Mouse (Mus musculus) left cerebral cortex, postnatal 14 days (tissue): Measurements from ENCODE around the gene Prkch. TPM values are rescaled to one million over a fixed set of nuclear protein-coding genes. Genes with fewer than 3 reads are reported as not detected.

Experiments
- DNase-seq, 2 experiments: peaks; one replicate each; pipeline ENCODE4 v3.0.0; 2021 to 2022; ENCODE audit warnings: low spot score in 2 of 2, mixed read lengths in 1 of 2
- intact Hi-C: fragments of 180-260 bp; cut with DNase I; formaldehyde crosslinking; loops from one replicate; pipeline ENCODE4 v1.15.1; 2025
- total RNA-seq, 2 experiments: library from RNA; stranded (reverse); gene quantifications; 2 replicates each; pipeline ENCODE4 v1.2.3; 2021

Prkch gene
- total RNA-seq, 2 experiments from 2014 or later: 4.2 to 4.5 TPM

DNA sequence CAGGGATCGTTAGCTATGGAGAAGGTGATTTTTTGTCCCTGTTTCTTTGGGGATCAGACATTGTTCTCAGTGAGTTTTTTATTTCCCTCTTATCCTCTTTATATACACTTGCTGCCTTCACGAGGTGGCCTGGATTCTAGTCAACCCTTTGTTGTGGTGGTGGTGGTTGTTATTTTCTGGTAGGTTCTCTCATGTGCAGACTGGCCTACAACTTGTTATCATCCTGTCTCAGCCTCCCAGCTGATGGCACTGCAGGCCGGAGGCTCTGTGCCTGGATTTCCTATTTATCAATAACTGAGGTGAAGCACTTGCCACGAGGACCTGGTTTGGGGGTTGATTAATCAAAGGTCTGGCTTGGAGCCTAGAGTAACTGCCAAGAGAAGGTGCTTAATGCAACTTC, 20.6 kb downstream of the Prkch start:
- intact Hi-C loops: no loop called here

DNA sequence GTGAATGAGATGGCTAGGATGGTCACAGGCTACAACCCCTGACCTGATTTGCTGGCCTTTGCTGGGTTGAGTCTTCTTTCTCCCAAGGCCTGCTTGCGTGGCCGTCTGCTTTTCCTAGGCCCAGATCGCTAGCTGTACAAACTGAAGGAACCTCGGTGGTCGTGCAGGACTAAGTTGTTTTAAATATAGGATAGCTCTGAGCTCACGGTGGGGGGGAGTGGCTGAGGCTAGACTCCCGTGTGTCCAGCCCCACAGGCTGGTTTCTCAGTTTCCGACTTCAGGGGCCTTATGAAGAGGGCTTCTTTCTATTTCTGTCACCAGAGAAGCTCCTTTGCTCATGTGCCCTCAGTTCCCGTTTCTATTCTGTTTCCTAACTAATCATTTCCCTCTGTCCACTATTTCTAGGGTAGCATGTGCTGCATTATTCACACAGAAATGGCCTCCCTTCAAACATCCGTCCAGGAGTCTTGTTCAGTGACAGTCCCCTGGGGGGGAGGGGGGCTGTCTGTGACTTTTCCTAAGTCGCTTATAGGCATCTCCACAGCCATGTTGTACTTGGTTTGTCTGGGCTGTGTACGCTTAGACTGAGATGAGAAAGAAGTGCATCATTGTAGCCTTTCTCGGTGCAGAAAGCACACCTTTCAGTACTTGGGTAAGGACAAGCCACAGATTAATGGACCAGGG, 22.9 kb downstream of the Prkch start:
- intact Hi-C loops: no loop called here
- DNase-seq: no peak

More for the DNA sequence above, 20.6 kb downstream of the Prkch start:
- no peak for DNase-seq

DNA sequence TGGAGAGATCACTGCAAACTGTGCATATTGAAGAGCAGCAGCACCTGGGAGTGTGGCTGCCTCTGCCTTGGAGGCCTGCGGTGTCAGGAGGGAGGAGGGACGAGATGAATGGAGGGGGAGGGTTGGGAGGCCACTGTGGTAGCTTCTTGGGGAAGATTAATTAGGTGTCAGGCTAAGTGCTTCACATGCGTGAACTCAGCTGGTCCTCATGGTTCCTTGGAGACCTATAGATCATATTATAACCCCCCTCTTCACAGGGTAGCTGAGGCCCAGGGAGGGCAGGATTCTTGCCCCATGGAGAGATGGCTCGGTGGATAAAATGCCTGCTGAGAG, 23.4 kb downstream of the Prkch start:
- intact Hi-C loops: no loop called here

DNA sequence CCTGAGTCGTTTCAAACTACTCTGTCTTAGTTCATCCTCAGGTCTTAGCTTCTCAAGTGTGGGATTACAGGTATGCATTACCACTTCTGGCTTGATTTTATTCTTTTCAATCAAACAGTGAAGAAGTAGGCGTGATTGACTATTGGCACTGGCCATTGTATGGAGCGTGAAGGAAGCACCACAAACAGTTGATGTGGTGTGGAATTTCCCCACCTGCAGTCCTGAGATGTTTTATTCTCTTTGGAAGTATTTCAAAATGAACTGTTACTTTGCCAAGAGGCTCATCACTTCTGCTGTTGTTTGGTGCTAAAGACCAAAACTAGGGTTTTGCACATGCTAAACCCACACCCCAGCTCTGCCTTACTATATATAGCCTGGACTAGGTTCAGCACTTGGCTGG, 24.7 kb downstream of the Prkch start:
- intact Hi-C loops: no loop called here
- DNase-seq: no peak

More for the DNA sequence above, 23.4 kb downstream of the Prkch start:
- no peak for DNase-seq

DNA sequence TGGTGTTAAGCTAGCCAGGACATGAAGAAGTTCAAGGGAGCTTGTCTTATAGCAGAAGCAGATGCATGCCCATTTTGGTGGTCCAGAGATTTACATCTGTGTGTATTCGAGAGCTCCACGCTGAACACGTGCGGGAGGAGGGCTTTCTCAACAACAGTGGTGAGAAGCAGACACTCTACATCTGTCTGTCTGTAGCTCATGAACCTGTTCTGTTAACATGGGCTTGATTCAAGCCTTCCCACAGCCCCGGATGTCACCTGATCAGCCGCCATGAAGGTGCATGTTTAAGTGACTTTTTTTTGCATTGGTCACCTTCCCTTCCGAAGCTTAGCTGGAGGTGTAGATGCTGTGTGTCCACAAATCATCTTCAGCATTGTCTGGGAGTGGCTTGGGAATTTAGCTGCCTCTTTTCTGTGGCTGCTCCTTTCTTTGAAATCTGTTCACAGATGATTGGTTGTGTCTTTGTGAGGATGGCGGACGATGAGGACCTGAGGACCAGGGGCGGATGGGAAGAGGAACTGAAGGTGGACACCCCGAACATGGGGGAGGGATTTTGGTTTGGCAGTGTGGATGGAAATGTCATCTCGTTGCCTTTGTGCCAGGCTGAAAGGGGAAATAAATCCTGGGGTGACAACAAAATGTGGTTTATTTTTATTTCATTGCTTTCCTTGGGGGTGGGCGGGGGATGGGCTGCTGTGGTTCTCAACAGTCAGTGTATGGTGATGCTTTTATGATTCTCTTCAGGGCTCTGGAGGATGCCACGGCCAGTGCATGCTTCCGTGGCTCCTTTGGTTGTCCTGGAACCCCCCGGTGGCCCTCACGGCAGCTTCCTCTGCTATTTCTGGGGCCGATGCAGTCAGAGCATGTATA, 25.3 kb downstream of the Prkch start:
- DNase-seq: no peak
- intact Hi-C loops: no loop called here

DNA sequence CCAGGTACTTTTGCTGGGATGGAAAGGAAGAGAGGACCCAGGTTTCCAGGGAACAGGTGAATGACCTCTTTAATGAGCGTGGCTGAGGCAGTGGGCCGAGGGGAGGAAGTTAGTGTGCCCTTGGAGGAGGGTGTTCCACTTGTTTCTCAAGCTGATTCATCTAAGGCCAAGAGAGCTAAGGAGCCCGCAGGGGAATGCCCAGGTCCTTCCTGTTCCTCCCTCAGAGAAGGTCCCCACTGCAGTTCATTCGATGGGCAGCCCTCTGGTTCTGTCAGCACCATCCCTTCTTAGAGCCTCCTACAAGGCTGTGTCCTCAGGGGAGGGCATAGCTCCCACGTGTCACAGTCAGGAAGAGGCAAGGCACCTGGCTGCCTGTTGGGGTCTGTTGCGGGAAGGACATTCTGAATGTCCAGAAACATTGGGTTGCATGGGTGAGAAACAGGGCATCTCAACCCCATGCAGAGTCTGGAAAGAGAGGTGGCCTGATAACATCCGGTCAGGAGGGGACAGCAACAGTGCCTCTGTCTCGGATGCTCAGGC, 26.3 kb downstream of the Prkch start:
- intact Hi-C loops: no loop called here

DNA sequence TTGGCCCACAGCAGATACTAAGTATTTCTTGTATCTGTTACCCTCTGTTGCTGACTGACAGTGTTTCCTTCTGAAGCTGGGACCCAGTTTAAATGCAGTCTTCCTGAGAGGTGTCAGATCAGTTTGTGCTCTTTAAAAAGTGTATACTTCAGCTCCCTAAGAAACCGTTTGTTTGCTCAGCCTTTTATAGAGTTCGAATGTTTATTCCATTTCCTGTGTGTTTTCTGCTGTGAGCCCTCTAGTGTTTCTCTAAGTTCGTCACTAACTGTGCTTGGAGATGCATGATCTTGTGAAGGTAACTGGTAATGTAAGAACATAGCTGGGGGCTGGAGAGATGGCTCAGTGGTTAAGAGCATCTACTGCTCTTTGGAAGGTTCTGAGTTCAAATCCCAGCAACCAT, 27.1 kb downstream of the Prkch start:
- DNase-seq: no peak
- intact Hi-C loops: no loop called here

More for the DNA sequence above, 26.3 kb downstream of the Prkch start:
- DNase-seq: no peak

DNA sequence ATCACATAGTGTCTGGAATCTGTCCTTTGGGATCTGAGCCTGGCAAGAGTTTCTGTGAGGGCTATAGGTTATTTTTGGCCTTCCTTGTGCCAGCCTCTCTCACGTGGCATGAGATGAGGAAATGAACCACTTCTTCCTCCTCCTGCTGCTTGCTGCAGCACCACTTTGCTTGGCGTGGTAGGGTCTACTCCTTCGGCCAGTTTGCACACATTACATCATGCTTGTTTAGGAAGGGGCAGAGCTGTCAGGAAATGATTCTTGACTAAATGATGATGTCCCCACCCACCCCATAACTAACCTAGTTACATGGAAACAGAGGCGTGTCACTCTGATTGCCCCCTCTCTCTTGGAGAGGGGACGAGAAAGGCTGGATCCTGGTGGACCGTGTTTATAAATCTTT, 28.6 kb downstream of the Prkch start:
- intact Hi-C loops: no loop called here
- no peak for DNase-seq

DNA sequence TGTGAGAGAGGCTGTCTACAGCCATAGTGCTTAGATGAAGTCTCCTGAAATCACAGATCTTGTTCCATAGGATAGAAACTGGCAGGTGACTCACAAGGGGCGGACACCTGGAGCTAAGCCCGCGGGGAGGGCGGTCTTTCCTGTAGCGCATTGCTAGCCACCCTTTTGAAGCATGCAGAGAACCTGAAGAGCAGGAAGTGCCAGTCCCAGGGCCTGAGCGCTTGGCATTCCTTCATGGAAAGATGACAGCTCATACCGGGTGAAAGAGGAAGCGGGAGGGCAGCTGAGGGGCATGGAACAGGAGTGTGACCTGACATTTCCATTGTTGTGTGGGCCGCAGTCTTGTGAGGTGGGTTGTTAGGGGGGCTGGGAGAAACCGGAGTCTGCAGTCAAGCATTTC, 33.1 kb downstream of the Prkch start:
- intact Hi-C loops: no loop called here
- no peak for DNase-seq

DNA sequence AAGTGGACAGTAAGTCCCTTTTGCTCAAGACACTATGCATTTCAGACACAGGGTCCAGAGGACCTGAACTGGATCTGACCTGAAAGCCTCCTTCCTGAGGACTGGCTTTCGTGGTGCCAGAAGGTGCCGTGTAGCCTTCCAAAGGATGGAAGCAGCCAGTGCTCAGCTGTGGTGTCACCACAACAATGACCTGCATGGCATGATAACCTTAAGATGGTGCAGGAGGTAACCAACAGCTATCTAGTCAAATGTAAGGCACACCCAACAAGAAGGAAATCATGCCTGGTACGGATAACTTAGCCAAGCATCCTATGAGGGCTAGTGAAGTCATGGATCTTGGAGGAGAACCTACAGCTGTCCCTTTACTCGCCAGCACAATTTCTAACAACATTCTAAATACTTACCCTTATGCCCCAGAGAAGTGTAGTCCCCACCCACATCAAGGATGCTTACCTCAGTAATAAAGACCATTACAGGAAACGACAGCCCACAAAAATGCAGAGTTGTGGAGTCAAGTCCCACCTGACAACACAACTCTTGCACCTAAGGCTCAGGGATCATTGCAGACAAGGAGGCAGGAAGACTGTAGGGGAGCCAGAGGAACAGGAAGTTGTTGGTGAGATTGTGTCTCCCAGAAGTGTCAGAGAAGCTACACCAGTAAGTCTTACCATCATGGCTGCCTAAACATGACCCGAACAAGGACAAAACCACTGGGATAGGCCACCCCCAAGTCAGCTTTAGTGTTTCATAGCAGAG, 40.9 kb downstream of the Prkch start:
- intact Hi-C loops: no loop called here
- no peak for DNase-seq

DNA sequence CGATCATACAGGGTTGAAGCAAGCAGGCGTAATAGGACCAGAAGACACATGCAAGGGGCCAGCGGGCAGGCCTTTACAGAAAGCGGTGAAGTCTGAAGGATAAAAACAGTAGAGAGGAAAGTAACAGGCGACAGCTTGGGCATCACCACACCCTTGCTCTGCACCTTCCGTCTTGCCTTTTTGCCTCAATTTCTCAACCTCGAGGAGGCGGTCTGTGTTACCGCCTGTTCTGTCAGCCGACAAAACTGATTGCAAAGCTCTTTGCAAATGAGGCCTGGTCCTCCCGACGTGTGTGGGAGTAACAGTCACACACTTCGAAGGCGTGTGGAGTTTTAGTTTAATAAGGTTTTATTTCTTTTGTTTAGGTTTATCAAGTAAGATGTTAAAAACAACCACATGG, 43.3 kb downstream of the Prkch start:
- intact Hi-C loops: no loop called here
- no peak for DNase-seq

DNA sequence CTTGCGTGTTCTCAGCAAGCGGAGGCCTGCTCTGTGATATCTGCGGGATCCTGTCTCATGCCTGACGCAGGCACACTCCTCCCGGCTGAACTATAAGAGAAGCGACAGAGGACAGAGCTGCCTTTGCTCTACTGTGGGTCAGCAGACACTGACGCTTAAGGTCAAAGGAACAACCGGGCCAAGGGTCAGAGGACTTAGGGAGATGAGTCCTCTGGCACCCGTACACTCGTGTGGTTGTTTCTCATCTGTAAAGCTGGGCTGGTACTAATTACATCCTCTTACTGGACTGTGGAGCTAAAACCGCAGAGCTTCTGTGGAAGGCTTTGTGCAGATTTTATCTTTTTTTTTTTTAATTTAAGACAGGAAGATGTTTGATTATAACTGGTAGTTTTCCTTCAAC, 46.0 kb downstream of the Prkch start:
- intact Hi-C loops: no loop called here
- DNase-seq: no peak

DNA sequence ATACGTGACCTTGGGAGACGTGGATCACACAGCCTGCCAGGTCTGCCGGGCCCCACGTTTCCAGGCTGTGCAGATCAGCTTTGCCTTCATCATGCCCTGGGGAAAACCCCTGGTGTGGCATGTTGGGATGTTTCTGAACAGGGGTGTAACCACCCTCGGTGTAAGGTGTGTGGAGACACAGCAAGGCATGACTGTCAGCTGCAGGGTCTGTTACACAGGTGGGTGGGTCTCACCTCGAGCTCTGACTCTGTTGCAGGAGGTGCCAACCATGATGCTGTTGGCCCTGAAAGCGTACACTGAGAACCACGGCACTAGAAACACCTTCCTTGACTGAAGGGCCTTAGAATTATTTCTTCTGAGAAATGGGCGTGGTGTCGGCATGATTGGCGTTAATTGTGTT, 46.6 kb downstream of the Prkch start:
- intact Hi-C loops: no loop called here
- DNase-seq: no peak

DNA sequence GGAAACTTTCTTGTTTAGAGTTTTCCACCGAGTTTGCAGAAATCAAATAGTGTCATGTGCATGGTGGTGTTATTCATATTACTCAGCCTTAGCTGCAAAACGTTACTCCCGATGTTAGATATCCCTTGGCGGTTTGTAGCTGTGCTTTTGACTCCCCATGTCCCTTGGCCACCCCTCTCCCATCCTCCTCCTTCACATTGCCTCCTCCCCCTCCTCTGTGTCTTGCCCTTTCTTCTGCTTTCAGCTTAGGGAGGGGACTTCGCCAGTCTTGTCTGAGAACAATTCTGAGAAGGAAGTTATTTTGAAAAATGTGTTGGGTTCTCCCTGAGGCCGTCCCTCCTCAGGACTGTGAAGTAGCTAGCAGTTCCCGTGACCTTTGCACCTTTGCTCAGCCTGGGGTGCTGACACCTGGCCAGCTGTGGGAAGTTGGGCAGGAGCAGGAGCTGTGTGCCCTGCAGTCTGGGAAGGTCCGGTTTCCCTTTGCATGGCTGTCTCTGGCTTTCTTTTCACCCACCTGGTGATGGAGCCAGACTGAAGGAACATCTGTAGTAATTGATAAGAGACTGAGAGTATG, 48.2 kb downstream of the Prkch start:
- intact Hi-C loops: no loop called here
- DNase-seq: no peak

DNA sequence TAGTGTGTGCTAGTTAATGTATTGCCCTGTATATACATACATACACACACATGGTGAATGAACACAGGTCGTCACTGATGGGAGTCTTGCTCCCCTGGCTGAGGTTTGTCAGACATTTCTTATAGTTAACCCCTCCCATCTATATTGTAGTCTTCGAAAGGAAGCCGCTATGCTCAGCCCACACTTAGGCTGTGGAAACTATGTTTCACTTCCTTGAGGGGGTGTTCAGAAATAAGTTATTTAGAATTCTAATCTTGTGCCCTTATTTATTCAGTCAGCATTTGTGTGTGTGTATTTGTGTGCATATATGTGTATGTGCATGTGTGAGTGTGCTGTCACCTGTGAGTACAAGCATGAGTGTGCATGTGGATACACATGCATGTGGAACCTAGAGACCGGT, 49.1 kb downstream of the Prkch start:
- intact Hi-C loops: no loop called here
- DNase-seq: no peak

DNA sequence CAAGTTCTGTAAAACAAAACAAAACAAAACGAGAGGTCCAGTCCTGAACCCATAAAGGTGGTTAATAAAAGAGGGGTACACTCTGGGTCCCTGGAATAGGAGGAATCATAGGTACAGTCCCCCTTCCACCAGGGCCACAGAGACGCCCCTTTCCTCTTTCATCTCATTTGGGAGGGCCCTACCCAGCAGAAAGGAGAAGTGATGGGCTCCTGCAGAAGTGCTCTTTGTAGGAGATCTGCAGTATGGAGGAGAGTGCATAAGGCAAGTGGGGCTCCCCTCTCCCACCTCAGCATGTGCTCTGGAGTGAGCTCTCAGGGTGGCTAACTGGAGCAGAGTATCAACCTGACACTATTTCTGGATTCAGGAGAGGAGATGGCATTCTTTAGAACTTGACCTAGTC, 55.0 kb downstream of the Prkch start:
- intact Hi-C loops: no loop called here
- no peak for DNase-seq

DNA sequence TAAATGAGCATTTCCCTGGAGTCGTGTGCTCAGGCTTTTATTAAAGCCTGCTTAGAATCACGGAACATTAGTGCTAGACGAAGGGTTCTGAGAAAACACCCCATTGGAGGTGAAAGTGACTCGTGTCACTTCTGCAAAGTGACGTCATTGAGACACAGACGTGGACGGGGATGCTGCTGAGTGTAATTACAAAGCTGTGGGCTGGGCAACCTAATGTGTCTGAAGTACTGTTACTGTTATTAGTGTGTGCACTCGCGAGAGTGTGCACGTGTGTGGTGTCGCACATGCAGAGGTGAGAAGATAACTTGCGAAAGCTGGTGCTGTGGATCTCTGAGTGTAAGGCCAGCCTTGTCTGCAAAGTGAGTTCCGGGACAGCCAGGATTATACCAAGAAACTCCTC, 56.6 kb downstream of the Prkch start:
- intact Hi-C loops: no loop called here
- no peak for DNase-seq

DNA sequence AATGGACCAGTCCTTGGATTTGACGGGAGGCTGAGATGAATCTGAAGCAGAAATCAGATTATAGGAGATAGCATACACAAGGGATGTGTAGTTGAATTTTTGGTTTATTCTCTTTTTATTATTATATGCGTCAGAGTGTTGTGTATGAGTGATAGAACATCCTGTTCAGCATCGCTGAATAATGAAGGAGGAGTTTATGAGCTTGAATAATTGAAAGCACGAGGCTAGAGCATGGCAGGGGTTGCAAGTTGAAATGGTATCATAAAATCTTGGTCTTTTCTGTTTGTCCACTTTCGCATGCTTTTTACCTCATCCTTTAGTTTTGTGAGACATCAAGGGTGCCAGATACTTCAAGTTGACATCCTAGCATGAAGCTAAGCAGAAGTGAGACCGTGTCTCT, 60.6 kb downstream of the Prkch start:
- intact Hi-C loops: no loop called here
- DNase-seq: no peak

DNA sequence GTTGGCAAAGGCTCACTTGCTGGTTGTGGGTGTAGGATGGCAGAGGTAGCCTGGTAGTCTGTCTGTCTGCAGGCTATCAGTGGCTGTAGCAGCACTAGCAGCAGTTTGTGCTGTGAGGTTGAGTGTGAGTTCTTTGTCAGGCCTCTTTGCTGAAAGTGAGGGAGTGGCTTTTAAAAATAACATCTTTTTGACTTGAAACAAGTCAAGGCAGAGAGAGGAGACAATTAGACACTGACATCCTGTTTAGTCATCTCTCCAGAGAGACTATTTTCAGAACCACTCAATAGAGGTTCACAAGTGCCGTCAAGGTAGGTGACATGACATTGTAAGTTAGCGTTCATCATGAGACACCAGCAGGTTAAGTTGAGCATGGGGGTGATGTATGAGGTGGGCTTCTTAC, 63.1 kb downstream of the Prkch start:
- DNase-seq: no peak
- intact Hi-C loops: no loop called here
